Mouse (Mus musculus): ENCODE data around the gene Gm9573.

GRCm38 (mm10) chr17:35591731-35592130, 34.7 kb downstream of the Gm9573 start:
- TF ChIP-seq CTCF (conservative IDR thresholded peaks at IDR 0.05; ENCODE audit: insufficient read depth, insufficient read length, low read depth, low read length): no peak
- TF ChIP-seq POLR2A (IDR thresholded peaks at IDR 0.05; ENCODE audit: low read depth, low read length): no peak
